Mouse (Mus musculus): ENCODE results near the gene Lamtor3. TPM values are rescaled to one million over a fixed set of nuclear protein-coding genes. Genes with fewer than 3 reads are reported as not detected.

Gene Lamtor3
- total and polyA plus RNA-seq, 3 experiments, result 77.5 to 88.3 TPM; not detected in 1

GRCm38 (mm10) chr3:137940757-137941156, 22.5 kb downstream of the Lamtor3 start (continued):
- no peak for TF ChIP-seq POLR2AphosphoS2 (IDR thresholded peaks at IDR 0.05; ENCODE audit: low read length)
- peak; percentile 96 for TF ChIP-seq GATA1 (IDR thresholded peaks at IDR 0.05; ENCODE audit: low read depth, low read length)
- peak in 1 of 2 experiments; percentile 45; a peak in 1 of 4 replicates for TF ChIP-seq POLR2A (IDR thresholded peaks at IDR 0.05; ENCODE audit: control insufficient read depth in 1 of 2, insufficient read depth in 1 of 2, low read depth in 1 of 2, low read length in 2 of 2, poor library complexity in 1 of 2)

DNA sequence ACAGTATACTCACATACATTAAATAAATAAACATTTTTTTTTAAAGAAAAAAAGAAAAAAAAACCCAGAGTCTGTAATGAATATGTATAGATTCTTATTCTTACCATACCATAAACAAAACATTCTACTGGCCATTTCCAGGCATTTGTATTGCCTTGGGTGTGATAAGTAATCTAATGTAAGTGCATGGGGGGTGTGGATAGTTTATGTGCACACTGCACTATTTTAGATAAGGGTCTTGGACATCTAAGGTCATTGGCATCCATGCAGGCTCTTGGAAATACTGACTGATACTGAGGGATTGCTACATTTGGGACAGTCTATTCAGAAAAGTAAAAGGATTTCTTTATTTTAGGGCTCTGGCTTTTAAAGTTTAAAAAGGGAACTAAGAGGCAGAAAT, 23.2 kb downstream of the Lamtor3 start:
- H3K4me1 ChIP-seq (ENCODE audit: control insufficient read depth in 1 of 2, insufficient read depth in 2 of 2, low read length in 2 of 2), result peaks cover 33 to 37% of the 10 kb centered on the region in 2 experiments
- no peak overlapping the region for H3K9ac ChIP-seq (ENCODE audit: control insufficient read depth, low read depth, low read length, poor library complexity, severe bottlenecking)
- H3K36me3 ChIP-seq (ENCODE audit: control insufficient read depth in 1 of 2, insufficient read depth in 2 of 2, low read length in 2 of 2), result peaks cover 41 to 55% of the 10 kb centered on the region in 2 experiments
- H3K27me3 ChIP-seq (ENCODE audit: control insufficient read depth in 1 of 2, insufficient read depth in 2 of 2, low read length in 2 of 2), result no peaks in the 10 kb centered on the region
- peaks cover 1% of the 10 kb centered on the region for H3K79me2 ChIP-seq (ENCODE audit: control insufficient read depth, insufficient read depth, low read length, poor library complexity)
- H3K27ac ChIP-seq (ENCODE audit: control insufficient read depth, low read depth, low read length), result peak overlapping the region; percentile 90
- H3K4me3 ChIP-seq (ENCODE audit: control insufficient read depth in 1 of 2, insufficient read depth in 1 of 2, low read depth in 2 of 2, low read length in 2 of 2), result no peak overlapping the region
- no peaks in the 10 kb centered on the region for H3K9me3 ChIP-seq (replicated peaks; ENCODE audit: insufficient read depth, low read length)
- TF ChIP-seq GATA1 (IDR thresholded peaks at IDR 0.05; ENCODE audit: low read depth, low read length), result peak; percentile 64
- TF ChIP-seq ZNF384 (IDR thresholded peaks at IDR 0.05; ENCODE audit: low read depth, low read length), result peak; percentile 6; the same call in 1 of the 2 replicates
- no peak for TF ChIP-seq POLR2AphosphoS2 (IDR thresholded peaks at IDR 0.05; ENCODE audit: low read length)
- no peak for TF ChIP-seq RCOR1 (IDR thresholded peaks at IDR 0.05; ENCODE audit: low read depth, low read length)
- peak; percentile 42; the same call in 1 of the 2 replicates for TF ChIP-seq CHD1 (IDR thresholded peaks at IDR 0.05; ENCODE audit: low read depth, low read length)
- TF ChIP-seq TBP (IDR thresholded peaks at IDR 0.05; ENCODE audit: low read depth, low read length), result no peak
- TF ChIP-seq HCFC1 (IDR thresholded peaks at IDR 0.05; ENCODE audit: low read depth, low read length), result no peak
- 0 out of 2 replicates have a peak, but pooled peaks have one; percentile 35 for TF ChIP-seq SIN3A (IDR thresholded peaks at IDR 0.05; ENCODE audit: low read length)
- TF ChIP-seq SMC3 (IDR thresholded peaks at IDR 0.05; ENCODE audit: low read depth, low read length), result no peak
- TF ChIP-seq EP300 (IDR thresholded peaks at IDR 0.05; ENCODE audit: low read depth in 1 of 2, low read length in 2 of 2), result peak; percentile 57 to 69; a peak in 3 of 4 replicates
- no peak for TF ChIP-seq NRF1 (IDR thresholded peaks at IDR 0.05; ENCODE audit: insufficient read depth, low read depth, low read length, poor library complexity, severe bottlenecking)
- TF ChIP-seq ETS1 (IDR thresholded peaks at IDR 0.05; ENCODE audit: low read depth, low read length), result peak; percentile 65
- TF ChIP-seq MAZ (IDR thresholded peaks at IDR 0.05; ENCODE audit: low read depth, low read length), result no peak
- TF ChIP-seq TCF12 (IDR thresholded peaks at IDR 0.05; ENCODE audit: low read depth, low read length), result peak; percentile 49; the same call in 1 of the 2 replicates
- no peak for DNase-seq (ENCODE audit: low read depth, low spot score)

GRCm38 (mm10) chr3:137942098-137942622, 23.9 kb downstream of the Lamtor3 start:
- H3K4me1 ChIP-seq (ENCODE audit: control insufficient read depth in 1 of 2, insufficient read depth in 2 of 2, low read length in 2 of 2), result peaks cover 38 to 43% of the 10 kb centered on the region in 2 experiments
- no peaks in the 10 kb centered on the region for H3K9me3 ChIP-seq (replicated peaks; ENCODE audit: insufficient read depth, low read length)
- TF ChIP-seq GATA1 (IDR thresholded peaks at IDR 0.05; ENCODE audit: low read depth, low read length) (no peak), ZMIZ1 (IDR thresholded peaks at IDR 0.05; ENCODE audit: low read depth, low read length) (no peak), TBP (IDR thresholded peaks at IDR 0.05; ENCODE audit: low read depth, low read length) (no peak), NELFE (IDR thresholded peaks at IDR 0.05; ENCODE audit: low read depth, low read length) (no peak), MXI1 (IDR thresholded peaks at IDR 0.05; ENCODE audit: low read depth, low read length) (no peak), ZNF384 (IDR thresholded peaks at IDR 0.05; ENCODE audit: low read depth, low read length) (no peak), GABPA (IDR thresholded peaks at IDR 0.05; ENCODE audit: low read depth, low read length) (no peak)
- peaks cover 40 to 61% of the 10 kb centered on the region in 2 experiments for H3K36me3 ChIP-seq (ENCODE audit: control insufficient read depth in 1 of 2, insufficient read depth in 2 of 2, low read length in 2 of 2)
- peaks cover 3% of the 10 kb centered on the region for H3K79me2 ChIP-seq (ENCODE audit: control insufficient read depth, insufficient read depth, low read length, poor library complexity)
- no peak for DNase-seq (ENCODE audit: low read depth, low spot score)
- H3K27me3 ChIP-seq (ENCODE audit: control insufficient read depth in 1 of 2, insufficient read depth in 2 of 2, low read length in 2 of 2), result no peaks in the 10 kb centered on the region
- H3K9ac ChIP-seq (ENCODE audit: control insufficient read depth, low read depth, low read length, poor library complexity, severe bottlenecking), result no peak overlapping the region
- H3K27ac ChIP-seq (ENCODE audit: control insufficient read depth, low read depth, low read length), result peak overlapping the region; percentile 90
- H3K4me3 ChIP-seq (ENCODE audit: control insufficient read depth in 1 of 2, insufficient read depth in 1 of 2, low read depth in 2 of 2, low read length in 2 of 2), result no peak overlapping the region
